Mouse (Mus musculus) CD4-positive, CD25-positive, alpha-beta regulatory T cell, adult 4 months (primary cell): ENCODE results near the gene Ulk4. TPM values are rescaled to one million over a fixed set of nuclear protein-coding genes. Genes with fewer than 3 reads are reported as not detected.
A peak's percentile ranks its signal among the peaks of the same experiment; 100 is the strongest.

Source experiments
- ATAC-seq: one replicate; pipeline ENCODE4 v1.8.0; 2017
- polyA plus RNA-seq, 2 experiments: library from polyadenylated mRNA; unstranded; fragments of 100-300 nt; shearing (Covaris generic); gene quantifications; one replicate each; pipeline ENCODE4 v1.2.1; 2017

Ulk4 gene
- 1 to 10 TPM; 1.5 to 6.2 TPM for polyA plus RNA-seq

DNA sequence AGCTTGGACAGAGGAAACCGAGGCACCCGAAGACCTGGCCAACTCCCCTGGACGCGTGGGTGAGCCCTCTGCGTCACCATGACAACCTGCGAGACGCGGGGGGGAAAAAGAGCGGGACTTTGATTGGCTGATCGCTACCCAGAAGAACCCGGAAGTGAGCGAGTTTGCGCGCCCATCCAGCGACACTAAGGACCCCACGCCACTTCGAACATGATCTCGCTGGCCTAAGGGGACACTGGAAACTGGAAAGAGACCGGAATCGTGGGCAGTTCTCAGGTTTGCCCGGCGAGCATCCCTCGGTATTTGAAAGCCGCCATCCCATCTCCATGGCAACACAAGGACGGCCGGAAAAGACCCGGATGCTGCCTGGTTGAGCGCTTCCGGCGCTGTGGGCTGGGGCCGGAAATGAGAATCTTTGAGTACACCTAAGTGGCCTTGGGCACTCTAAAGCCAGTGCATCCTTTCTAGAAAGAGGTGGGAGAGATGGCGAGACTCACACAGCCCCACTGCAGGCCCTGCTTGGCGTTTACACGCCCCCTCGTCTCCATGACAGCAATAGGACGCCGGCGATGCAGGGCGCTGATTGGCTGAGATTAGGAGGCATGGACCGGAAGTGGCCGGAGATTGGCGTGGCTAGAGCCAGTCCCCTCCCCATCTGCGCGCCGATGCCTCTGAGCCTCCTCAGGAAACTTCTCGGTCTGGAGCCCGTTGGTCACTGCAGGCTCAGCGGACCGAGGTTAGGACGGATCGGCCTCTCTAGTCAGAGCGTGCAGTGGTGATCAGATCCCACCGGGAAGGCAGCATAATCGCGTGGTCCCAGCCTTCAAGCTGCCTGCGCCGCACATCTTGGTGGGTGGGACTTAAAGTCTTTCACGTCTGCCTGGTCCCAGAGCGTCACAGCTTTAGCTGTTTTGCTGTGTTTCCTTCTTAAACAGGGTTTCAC, at the start of gene Ulk4:
Ulk4 (minus strand) TSS at position 80 of the 943 bp plus-strand sequence.
- ATAC-seq = peak; percentile 87

DNA sequence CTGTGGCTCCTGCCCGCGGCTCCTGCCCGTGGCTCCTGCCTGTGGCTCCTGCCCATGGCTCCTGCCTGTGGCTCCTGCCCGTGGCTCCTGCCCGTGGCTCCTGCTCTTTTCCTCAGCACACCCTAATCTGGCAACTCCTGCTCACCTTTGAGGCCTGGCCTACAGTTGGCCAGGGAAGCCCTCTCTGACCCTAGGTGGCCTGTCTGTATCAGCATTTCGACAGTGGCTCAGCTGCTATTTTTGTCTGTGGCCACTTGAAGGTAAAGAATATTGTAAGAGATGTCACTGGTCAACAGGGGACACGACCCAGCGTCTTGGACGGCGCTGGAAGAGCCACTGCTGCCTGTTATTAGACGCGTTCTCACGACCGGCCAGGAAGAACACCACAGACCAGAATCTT, 45.0 kb upstream of the Ulk4 start:
- no peak for ATAC-seq

DNA sequence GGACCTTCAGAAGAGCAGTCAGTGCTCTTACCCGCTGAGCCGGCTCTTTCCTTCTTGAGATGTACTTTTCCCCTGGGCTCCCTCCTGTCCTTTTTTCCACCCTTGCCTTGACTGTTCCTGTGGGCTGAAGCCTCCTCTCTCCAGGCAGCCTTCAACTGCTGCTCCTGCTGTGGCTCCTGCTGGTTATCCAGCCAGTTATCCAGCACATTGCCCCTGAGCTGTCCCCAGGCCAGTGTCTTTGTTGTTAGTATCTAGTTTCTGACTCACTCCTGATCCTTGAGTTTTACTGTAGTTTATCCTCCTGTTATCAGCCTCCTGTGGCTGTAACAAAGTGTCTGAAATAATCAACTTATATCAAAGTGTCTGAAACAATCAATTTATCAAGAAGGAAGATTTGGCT, 44.1 kb upstream of the Ulk4 start:
- no peak for ATAC-seq

DNA sequence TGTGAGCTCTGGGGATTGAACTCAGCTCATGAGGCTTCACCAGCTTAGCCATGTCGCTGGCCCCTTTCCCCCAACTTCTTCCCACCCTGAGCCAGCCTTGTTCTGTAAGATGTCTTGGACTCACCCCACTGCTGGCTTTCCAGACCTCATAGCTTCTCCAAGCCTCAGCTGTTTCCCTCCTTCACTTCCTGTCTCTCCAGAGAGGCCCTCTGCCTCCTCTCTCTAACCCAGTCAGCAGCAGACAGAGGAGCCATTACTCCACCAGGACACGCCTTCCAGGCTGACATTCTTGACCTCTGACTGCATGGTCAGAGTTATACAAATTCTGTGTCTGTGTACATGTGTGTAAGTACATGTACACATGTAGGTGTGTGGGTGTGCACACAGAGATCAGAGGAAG, 43.4 kb upstream of the Ulk4 start:
- ATAC-seq = no peak

DNA sequence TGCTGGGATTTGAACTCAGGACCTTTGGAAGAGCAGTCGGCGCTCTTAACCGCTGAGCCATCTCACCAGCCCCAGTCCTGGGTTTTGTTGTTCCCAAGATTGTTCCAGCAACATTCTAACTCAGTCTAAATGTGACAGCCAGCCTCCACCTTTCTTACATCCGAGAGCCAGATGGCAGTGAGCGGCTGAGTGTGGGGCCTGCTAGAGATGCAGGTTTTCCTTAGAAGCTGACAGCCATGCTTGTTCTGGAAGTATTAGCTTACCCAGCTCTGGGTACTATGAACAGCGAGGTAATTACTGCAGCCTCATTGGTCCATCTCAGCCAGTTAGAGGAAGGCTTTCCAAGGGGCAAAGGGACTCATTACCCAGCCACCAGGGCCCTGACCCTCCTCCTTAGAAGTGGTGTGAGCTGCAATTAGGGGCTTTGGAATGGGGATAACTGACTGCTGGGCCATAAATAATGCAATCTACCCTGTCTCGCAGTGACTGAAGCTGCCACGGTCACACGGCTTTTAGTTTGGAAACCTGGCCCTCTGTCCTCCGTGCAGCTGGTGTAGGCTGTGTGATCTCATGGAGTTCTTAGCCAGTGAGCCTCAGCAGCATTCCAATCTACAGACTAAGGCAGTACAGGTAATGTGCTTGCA, 42.4 kb upstream of the Ulk4 start:
- ATAC-seq = no peak

DNA sequence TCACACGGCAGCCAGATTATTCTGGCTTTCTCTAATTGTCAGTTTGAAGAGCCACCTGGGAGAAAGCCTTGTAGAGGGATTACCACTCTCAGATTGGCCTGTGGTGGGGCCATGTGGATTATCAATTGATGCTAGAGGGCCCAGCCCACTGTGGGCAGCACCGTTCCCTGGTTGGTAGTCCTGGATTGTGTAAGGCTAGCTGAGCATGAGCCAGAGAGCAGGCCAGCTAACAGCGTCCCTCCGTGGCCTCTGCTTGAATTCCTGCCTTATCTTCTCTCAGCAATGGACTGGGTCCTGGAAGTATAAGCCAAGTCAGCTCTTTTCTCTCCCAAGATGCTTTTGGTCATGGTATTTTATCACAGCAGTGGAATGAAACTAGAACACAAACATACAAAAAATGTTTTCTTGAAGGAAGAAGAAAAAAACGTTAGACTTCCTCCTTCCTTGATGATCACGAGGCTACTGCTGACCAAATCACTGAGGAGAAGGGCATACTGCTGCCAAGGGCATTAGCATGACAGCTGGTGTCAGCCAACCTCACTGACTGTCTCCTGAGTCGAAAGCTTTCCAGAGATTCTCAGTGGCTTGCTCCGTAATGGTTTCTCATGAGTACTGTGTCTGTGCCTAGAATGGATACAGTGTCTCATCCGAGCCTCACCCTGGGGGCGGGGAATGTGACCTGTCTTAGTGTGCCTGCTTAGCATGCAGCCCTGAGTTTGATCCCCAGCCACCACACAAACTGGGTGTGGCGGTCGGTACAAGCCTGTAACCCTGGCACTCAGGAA, 39.8 kb upstream of the Ulk4 start:
- ATAC-seq = peak; percentile 28

DNA sequence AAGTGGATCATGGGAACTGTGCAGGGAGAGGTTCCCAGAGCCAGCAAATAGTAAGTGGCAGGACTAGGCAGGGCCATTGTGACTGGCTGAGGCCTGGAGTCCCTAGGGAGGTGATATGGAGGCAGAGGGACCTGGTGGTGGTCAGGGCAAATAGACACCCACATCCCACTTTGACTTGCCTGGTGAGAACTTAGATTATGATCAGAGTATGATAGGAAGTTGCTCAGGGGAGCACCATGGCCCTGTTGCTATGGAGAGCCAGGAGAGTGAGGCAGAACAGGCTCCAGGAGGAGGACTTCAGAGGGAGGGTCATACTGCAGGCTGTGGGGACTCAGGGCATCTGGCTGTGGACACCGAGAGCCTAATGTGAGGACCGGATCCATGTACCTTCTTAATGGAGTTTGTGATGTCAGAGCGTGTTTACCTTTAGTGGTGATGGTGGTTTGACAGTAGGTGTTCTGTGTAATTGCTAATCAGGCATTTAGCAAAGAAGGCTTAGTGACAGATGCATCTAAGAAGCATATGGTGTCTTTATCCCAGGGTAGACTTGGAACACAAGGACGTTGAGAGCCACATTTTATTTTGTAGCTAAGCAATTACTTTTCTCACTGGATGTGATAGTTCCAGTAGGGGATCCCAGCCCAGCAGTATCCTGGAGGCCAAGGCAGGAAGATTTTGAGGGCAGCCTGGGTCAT, 39.1 kb upstream of the Ulk4 start:
- no peak for ATAC-seq

DNA sequence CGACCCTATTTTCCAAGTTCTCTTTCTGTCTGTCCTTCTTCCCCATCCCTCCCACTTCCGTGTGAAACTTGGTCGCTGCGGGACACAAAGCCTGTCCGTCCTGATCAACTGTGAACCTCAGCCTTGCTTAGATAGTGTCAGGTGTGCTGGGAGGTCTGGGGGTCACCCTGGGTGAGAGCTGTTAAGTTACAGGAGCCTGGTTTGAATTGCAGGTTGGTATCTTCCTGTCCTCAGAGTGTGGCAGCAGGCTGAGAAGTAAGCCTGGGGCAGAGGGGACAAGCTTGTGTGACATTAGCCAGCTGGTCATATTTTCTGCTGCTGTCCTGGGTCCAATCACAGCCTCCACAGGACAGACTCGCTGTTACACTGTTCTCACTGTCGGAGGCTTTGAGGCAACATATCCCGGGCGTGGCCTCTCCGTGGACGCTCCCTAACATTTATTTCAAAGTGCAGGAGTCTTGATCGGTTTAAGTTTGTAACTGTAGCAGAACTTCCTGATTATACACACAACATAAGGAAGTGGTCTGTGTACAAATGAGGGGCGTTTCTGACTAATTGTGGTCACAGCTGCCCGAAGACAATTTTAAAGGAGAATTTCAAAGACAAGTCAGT, 37.6 kb upstream of the Ulk4 start:
- ATAC-seq = peak; percentile 22

DNA sequence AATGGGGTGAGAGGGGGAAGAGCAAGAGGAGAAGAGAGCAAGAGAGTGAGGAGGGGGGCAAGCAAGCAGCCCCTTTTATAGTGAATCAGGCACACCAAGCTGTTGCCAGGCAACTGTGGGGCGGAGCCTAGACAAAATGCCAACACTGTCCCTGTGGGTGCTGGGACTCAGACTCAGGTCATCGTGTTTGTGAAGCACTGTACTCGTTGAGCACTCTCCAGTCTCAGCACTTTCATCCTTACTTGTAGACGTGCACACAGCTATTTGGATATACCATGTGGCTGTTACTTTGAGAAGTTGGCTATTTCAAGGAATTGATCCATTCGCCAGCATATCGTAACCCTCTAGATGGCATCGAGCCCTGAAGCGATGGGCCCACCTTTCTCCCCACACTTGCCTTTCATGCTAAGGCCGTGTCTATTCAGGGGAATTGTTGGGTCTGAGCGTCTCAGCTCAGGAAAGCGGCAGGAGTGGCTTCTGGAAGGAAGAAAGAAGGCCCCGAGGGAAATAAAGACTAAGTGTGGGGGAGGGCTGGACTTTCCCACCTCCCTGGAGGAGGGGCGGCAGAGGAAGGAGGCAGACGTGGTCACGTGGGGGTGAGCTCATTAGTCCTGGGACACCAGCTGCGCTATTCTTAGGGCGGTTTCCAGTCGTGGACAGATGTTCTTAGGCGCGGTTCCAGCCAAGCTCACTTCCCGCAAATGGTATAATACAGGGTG, 36.8 kb upstream of the Ulk4 start:
- peak; percentile 74 for ATAC-seq

DNA sequence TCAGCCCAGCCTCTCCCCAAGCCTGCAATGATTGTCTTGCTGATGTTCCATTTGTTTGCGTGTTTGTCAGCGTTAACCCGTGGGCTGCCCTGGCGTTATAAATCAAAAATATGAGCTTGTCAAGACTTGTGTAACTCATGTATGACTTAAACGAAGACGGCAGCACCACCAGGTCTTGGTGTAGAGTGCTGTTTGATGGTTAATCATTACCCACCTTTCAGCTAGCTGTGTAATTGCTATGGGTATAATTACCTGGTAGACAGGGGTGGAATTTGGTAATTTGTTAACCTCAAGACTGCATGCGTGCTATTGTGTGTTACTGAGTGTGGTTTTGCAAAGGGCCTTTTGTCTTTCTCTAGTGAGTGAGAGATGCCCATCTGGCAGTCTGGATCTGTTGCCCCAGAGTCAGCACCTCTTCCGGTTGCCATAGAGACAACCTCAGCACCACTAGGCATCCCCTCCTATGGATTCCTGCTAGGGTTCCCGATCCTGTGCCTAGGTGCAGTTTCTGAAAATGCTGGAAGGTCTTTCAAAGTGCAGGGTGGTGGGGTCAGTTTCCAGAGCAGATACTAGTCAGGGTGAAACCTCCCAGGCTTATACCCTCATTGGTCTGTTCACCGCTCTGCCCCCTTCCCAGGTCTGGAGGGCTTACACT, 35.4 kb upstream of the Ulk4 start:
- ATAC-seq = no peak

DNA sequence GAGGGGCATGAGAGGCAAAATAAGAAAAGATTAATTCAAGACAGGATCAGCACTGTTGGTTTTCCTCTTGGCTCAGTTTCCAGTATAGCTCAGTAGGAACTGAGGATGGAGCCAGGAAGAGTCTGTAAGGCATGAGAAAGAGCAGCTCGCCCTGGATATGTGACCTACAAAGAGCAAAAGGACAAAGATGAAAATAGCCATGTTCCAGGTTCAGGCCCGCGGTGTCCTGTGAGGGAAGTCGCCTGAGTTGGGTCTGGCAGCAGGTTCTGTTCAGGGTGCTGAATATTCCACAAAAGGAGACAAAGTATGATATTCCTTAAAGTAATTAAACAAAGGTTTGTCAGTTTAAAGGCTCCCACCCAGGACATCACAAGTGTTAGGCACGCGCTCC, 34.8 kb upstream of the Ulk4 start:
- no peak for ATAC-seq

DNA sequence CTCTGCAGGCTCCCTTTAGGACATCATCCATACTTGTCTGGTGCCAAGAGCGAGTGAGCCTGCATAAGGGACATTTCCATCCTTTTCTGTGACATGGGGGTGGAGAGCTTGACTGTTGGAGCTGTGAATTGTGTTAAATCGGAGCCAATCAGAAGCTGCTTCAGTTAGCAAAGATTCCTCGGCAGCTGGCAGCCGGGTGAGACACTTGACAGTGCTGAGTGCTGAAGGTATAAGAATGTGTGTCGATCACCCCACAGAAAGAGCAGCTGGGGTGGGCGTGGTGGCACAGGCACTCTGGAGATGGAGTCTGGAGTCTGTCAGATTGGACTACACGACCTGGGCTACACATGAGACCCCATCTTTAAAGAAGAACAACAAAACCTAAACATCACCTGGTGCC, 33.5 kb upstream of the Ulk4 start:
- no peak for ATAC-seq

DNA sequence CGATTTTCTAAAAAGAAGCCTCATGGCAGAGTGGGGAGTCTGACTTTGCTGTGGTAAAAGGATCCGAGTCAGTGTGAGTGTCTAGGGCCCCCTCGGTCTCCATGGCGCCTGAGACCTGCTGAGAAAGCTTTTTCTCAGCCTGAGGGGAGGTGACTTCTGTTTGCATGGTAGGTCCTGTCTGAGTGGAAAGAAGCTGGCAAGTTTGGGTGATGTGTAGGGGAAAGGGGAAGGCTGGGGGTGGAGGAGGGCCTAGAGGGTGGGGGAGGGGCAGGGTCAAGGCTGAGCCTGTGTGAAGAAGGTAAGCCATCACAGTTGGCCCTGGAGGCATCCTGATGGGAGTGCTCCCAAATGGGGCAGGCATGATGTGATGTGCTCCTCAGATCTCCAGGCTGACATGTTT, 32.3 kb upstream of the Ulk4 start:
- no peak for ATAC-seq

DNA sequence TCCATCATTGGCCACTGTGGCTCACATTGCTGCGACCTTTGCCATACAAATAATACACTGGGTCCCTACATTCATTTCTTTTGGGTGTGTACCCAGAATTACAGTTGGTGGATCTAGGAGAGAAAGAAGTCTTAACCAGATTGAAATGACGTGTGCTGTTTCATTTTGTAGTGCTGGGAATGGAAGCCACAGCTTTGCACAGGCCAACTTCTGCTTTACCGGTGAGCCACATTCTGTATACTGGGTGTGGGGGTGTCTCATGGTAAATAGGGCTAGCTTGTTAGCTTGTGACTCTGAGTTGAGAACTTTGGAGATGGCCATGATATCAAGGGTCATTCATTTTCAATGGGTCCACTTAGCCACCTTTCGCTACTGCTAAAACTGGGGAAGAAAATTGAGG, 28.5 kb upstream of the Ulk4 start:
- no peak for ATAC-seq

DNA sequence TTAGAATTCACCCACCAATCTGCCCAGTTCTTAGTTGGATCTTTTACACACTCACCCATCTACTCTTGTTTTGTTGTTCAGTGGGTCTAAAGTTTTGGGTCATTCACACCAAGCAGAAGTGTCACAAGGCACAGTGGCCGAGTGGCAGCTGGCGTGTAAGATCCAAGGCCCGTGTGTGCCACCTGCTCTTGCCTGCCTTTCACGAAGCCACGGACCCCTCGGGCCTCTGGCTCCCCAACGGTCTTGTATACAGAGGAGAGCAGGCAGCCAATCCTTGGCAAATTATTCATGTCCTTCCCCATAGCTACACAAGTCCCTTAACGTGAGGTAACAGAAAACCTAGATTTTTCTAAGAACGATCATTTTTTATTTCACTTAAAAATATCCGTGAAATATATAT, 27.5 kb upstream of the Ulk4 start:
- ATAC-seq = no peak

DNA sequence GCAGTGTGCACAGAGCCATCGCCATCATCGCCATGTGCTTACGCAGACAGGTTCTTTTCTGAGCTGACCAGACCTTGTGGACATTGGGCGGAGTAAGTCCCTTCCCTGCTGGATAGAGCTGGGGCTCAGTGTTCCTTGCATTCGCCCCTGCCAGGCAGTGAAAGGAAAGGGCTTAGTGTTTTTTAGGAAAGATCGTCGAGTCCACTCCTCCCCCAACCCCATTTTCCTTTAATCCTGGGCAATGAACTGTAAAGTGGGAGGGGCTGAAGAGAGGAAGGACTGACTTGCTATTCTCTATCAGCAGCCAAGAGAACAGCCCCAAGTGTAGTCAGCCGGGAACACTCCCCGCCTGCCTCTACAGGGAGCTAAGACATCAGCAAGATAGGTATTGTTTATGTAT, 26.8 kb upstream of the Ulk4 start:
- ATAC-seq = no peak

DNA sequence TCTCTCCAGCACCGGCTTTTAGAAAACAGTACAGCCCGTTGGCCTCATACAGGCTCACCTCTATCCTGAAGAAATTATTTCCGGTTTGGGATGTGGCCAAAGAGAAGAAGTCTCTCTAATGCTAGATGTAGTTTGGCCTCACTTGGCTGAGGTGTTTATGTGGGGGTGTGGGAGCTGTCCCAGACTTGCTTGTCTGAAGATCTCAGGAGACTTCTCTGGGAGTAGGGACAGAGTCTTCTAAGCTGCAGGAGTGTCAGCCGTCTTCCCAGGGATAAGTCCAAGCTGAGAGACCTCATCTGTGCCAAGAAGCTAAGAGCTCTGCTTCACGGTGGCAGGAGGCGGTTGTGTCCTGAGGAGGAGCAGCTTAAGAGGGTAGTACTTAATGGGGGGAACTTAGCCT, 26.1 kb upstream of the Ulk4 start:
- no peak for ATAC-seq

DNA sequence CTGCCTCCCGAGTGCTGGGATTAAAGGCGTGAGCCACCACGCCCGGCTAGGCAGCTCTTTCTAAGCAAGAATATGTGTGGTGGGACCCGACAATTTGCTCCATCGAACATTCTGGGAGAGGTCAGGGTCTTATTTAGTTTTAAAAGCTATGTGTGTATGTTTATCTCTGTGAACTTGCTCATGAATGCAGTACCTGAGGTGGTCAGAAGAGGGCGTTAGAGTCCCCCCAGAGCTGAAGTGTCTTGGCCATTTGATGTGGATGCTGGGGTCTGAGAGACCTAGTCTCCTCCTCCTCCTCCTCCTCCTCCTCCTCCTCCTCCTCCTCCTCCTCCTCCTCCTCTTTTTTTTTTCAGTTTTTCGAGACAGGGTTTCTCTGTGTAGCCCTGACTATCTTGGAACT, 25.5 kb upstream of the Ulk4 start:
- ATAC-seq = no peak

DNA sequence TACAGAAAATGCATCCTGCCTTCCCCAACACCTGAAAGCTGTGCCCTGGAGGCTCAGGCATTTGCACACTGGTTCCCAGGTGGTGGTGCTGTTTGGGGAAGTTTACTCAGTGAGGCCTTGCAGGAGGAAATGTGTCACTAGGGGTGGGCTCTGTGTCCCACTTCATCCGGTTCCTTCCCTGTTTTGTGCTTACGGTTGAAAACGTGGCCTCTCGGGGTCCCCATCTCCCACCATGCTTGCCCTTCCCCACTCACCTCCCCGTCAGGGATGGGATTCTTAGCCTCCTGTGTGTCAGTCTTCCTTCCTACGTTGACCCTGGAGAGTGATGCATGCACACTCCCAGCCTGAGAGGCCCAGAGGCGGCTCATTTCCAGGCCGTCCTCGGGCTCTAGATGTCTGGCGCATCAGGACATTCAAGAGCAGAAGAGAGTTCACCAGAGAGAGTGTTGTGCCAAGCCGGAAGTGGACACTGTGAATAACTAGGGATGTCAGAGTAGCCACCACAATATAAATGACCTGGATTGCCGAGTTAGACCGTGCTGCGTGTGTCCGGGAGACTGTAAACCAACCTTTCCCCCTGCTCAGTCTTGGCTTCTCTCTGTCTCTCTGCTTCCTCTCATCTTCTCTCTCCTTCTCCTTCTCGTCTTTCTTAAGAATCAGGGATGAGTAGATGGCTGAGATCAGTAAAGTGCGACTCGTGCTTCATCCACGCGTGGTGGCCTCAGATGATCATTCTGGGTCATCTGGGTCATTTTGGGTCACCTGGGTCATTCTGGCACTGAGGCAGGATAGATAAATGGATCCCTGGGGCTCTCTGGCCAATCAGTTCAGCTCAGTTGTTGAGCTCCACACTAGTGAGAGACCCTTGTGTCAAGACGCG, 24.3 kb upstream of the Ulk4 start:
- no peak for ATAC-seq

DNA sequence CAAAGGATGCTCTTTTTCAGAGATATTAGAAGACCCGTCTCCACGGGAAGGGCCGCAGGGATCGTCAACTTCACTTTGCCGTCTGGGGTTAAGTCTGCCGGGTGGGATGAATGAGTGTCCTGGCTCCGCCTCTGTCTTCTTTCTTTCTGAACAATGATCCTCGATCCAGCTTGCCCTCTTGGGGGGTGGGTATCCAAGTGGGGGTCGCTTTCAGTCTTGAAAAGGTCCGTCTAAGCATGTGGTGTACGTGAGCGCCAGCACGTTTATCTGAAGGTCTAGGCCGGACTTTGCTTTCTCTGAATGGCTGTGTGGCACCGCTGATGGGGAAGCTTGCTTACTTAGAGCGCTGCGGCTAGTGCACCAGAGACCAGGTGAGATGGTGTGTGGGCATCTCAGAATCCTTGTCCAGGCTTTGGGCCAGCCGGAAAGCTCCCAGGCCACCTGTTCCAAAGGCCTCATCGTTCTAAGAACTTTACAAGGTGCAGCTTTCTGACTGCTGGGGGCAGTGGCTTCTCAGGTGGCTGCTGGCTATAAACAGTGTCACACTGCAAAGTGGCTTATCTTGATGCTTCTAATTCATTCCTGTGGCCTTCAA, 23.1 kb upstream of the Ulk4 start:
- ATAC-seq = no peak
